Mouse (Mus musculus): Measurements from ENCODE around the gene Tmcc3.
A peak's percentile ranks its signal among the peaks of the same experiment; 100 is the strongest.

Tmcc3 gene

GRCm38 (mm10) chr10:94332358-94333137 is 20.8 kb downstream of the Tmcc3 start:
- no peak for DNase-seq

DNA sequence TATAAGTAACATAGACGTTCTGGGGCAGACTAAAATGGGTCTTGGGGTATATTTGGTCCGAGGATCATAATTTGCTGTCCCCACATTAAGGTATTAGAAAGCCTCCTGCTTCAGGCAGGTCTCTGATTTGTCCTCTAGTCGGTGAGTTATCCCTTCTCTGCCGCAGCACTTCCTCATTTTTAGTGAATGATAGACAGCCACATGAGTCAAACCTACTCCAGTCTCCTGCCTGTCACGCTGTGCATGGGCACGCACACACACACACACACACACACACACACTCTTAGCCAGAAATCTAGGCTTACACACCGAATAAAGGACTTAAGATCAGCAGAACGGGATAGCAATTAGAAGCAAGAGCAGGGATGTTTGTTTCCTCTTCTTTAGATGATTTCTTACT is 21.6 kb downstream of the Tmcc3 start:
- no peak for DNase-seq

DNA sequence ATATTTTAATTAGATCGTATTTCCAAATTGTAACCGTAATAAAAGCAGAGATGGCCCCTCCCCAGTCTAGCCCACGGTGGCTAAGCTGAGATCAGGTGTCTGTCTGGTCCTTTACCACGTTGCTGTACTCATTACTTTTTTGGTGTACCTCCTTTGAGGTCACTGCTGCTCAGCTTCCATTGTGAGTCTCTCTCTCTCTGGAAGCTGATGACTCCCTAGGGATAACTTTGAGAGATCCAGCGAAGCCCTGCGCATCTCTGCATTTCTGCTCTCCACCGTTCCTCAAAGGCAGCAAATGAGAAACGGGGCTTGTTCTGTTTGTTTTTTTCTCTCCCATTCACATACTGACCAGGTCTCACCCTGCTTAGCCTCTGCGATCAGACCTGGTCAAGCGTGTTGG is 23.3 kb downstream of the Tmcc3 start:
- DNase-seq, result no peak

DNA sequence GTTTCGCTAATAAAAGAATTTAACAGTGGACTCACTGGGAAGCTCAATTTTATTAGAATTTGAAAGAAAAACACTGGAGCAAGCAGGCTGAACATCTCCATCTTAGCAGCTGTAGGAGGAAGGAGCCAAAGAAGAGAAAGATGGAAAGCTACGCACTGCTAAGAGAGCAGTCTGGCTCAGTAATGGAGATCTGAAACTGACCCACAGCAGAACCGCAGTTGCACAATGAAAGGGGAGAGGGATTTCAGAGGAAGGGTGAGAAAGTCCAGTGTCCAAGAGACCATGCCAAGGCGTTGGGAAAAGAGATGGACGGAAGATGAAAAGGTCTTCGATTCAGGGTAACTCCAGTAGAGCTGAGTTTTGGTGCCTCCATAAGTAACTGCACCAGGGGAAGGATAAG is 24.3 kb downstream of the Tmcc3 start:
- DNase-seq, result no peak

DNA sequence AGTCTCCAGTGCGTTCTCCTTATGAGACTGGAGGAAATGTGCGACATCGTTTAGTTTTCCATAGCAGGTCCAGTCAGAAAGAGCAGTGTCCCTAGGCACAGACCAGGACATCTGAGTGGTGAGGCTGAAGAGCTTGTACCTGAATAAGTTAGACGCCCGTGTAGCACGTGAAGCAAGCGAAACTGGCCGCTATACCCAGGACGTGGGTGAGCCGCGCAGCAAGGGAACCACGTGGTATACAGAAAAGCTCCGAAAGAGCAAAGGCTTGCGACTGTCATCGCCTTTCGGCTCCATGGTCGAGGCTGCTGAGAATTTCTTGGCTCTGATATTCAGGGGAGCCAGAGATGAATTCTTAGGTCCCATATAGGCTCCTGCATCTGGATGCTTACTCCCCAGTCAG is 29.8 kb downstream of the Tmcc3 start:
- DNase-seq, result no peak

DNA sequence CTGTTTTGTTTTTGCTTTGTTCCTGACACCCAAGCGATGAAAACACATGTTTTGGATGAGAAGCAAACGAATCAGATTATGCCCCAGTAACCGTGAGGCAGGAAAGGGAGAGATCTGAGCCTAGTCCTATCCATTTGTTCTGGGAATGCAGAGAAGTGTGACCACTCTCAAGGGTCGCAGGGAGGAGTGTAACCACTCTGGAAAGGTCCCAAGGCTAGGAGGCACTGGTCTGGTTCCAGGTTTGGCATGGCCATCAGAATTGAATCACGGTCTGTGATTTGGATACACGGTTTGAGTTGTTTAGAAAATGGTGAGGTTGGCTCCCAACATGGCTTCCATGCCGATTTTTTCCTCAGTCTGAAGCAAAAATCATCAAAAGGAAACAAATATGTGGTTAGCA is 30.5 kb downstream of the Tmcc3 start:
- no peak for DNase-seq

- DNase-seq, result no peak
Measured at GRCm38 (mm10) chr10:94343581-94343980, 31.8 kb downstream of the Tmcc3 start.

- DNase-seq, result no peak
Measured at GRCm38 (mm10) chr10:94344631-94345417, 33.1 kb downstream of the Tmcc3 start.

DNA sequence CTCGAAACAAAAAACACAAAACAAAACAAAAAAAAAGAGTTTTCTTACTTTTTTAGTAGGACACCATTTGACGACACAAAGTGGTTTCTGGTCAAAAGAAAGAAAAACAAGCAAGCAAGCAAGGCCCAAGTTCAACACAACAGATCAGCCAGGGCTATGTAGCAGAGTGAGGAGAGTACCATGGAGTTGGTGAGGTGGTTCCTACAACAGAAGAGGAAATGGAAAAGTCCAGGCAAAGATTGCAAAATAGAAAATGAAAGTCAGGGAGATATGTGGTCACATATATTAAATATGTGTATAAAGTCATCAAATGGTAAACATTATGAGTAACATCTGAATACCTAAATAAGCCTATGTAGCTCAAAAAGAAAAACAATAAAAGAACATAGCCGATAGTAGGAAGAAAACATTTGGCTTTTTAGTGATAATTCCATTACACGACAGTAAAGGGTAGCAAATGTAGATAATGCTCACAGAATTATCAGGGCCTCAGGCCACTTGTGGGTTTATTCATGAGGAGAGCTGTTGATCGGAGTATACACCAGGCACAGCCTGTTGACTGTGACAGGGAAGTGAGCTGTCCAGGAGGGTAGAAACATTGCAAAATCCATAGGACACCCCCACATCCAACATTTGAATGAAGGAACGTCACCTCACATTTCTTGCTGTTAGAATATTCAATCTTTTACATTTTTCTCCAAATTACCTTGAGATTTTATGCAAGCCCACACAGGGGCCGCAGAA is 33.9 kb downstream of the Tmcc3 start:
- no peak for DNase-seq

- no peak for DNase-seq
Measured at GRCm38 (mm10) chr10:94346596-94346995, 34.8 kb downstream of the Tmcc3 start.

GRCm38 (mm10) chr10:94347296-94347695 is 35.5 kb downstream of the Tmcc3 start:
- DNase-seq, result peak; percentile 23 to 55

GRCm38 (mm10) chr10:94347959-94348358 is 36.2 kb downstream of the Tmcc3 start:
- no peak for DNase-seq

DNA sequence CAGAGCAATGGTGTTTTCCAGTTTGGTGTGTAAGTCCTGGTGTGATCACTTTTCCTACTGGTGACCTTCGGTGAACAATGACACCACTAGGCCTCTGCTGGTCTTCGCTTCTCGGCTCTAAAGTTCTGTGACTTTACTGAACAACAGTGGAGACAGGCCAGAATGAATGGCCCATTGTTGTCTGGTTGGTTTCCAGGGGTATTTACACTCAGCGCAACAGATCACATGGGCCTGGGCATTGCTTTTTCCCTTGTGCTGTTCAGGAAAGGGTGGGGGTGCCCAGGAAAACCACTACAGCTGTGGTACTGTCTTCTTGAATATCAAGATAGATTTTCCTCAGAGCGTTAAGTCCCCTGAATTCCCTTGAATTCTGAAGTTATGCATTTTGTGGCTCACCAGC is 38.5 kb downstream of the Tmcc3 start:
- DNase-seq, result no peak

- peak; percentile 58 to 74 for DNase-seq
Measured at GRCm38 (mm10) chr10:94350896-94351661, 39.3 kb downstream of the Tmcc3 start.

- no peak for DNase-seq
Measured at GRCm38 (mm10) chr10:94352172-94352876, 40.6 kb downstream of the Tmcc3 start.

GRCm38 (mm10) chr10:94352877-94353853 is 41.4 kb downstream of the Tmcc3 start:
- peak in 1 of 2 experiments; percentile 24 for DNase-seq

- no peak for DNase-seq
Measured at GRCm38 (mm10) chr10:94354005-94354404, 42.3 kb downstream of the Tmcc3 start.

GRCm38 (mm10) chr10:94354427-94354826 is 42.7 kb downstream of the Tmcc3 start:
- DNase-seq, result no peak

DNA sequence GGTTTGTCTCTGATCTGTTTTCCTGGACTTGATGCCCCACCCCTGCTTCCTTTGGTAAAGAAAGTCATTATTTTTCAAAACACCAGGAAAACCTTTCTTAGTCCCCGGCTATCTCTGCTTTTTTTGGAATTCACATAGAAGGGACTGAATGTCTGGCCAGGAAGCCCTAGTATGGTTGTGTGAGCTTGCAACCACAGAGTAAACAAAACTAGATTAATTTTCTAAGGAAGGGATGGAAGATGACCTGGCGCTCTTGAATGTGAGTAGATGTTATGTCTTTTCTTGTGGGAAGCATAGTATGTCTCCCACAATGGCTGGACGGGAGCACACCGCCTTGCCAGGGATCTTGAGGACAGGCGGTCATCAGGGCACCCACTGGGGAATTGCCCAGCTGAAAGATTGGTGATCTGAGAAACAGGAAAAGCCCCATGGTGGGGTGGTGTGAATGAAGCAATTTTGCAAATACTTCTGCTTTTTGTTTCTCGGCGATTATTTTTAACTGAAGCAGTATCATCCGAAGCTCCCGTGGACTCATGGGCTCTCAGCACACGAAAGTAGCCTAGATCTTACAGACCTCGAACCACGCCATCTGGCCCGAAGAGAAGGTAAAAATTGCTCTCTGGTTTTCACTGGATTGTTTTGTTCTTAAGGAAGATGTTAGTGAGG is 44.9 kb downstream of the Tmcc3 start:
- DNase-seq, result no peak

DNA sequence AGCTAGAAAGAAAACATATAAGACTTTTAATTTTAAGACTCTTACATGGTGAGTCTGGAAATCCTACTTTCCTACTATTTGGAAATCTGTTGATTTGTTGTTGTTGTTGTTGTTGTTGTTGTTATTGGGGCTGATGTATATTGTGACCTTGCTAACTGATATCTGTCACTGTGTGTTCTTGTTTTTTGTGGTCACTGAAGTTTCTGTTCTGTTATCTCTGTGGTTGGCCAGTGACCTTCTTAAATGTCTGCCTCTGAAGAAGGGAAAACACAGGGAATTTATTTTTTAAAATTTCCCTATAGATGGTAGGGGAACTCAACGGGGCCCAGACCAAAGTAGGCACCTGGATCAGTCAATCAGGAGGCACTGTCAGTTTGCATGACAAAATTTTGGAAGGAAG is 48.9 kb downstream of the Tmcc3 start:
- DNase-seq, result no peak
